Mouse (Mus musculus) heart, adult 2 months (tissue): Measurements from ENCODE around the gene Stab1.

ENCODE experiments used
- CTCF ChIP-seq: fragments of 200-600 bp; IDR thresholded peaks from 2 replicates; pipeline ENCODE4 v1.8.1; 2022; ENCODE audit warnings: antibody characterized with exemption, mild to moderate bottlenecking, moderate library complexity
- EP300 ChIP-seq: fragments of 200-500 bp; IDR thresholded peaks from 2 replicates; pipeline ENCODE4 v1.6.1; 2011; ENCODE audit warnings: low read depth, low read length, control low read depth; ENCODE audit not compliant: insufficient read depth
- POLR2A ChIP-seq: fragments of 200-500 bp; IDR thresholded peaks from 2 replicates; pipeline ENCODE4 v1.6.1; 2011; ENCODE audit warnings: mild to moderate bottlenecking, low read depth, low read length, control low read depth; ENCODE audit not compliant: insufficient read depth

DNA sequence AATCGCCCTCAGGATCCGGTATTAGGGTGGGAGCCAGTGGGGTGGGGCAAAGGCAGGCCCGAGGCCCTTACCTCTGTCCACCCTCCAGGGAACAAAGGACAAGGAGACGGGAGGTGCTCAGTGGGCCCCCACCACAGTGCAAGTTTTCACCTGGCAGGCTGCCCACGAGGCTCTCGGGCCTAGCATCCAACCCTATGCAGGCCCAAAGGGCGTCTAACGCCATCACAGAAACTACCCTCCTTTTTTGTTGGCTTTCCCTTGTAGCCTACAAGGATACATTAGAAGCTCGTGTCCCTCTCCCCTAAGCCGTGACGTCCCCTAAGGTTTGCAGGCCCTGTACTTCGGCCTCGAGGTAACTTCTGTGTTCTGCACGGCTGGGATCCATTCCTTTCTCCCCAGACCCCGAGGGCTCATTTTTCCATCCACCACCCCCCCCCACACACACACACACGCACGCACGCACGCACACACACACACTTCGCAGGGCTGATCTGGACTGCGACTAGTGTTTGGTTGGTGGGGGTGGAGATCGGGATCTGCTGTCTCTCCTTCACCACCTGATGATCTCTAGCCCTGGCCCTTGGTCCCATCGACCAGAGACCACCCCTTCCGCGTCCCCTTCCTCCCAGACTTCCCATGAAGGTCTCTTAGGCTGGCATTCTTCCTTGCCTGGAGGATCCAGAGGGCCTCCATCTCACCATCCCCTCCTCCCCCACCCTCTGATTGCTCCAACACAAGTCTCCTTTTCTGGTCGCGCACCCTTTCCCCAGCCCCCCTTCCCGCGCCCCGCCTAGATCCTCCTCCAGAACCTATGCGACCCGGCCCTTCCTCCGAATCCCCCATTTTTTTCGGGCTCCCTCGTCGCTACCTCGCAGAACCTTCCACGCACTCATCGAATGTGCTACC is 37.4 kb upstream of the Stab1 start:
- TF ChIP-seq CTCF (no peak), POLR2A (no peak), EP300 (no peak)
